Mouse (Mus musculus): ENCODE measurements at regions not wholly inside any gene's neighbourhood (a gene's known extent, or its start where the extent isn't known, plus 50 kb on each side); places are given as distances from the start of the nearest gene placed in this dataset.
A peak's percentile ranks its signal among the peaks of the same experiment; 100 is the strongest.

GRCm38 (mm10) chr1:14503193-14503800 lies 1589.8 kb downstream of the 4930444P10Rik start:
- H3K4me3 ChIP-seq (ENCODE audit: low read depth, low read length) = no peak overlapping the region
- no peaks in the 10 kb centered on the region for H3K9me3 ChIP-seq (ENCODE audit: control insufficient read depth, low read length)
- peaks cover 8% of the 10 kb centered on the region; the same call in 1 of the 2 replicates for H3K4me1 ChIP-seq (ENCODE audit: control insufficient read depth, insufficient read depth, low read length)
- 11% methylated on average over 7 of the region's 7 CpGs for WGBS
- H3K36me3 ChIP-seq (ENCODE audit: control insufficient read depth, insufficient read depth, low read length) = no peaks in the 10 kb centered on the region
- peaks cover 38% of the 10 kb centered on the region for H3K27me3 ChIP-seq (ENCODE audit: control insufficient read depth, insufficient read depth, low read length)
- H3K4me2 ChIP-seq = no peak overlapping the region; the same call in 1 of the 2 replicates
- no peak overlapping the region for H3K27ac ChIP-seq (ENCODE audit: low read depth, low read length)
- peak; percentile 92 for DNase-seq (ENCODE audit: low spot score, missing footprints)
- ATAC-seq (ENCODE audit: low FRiP score) = no peak
- H3K9ac ChIP-seq (ENCODE audit: low read length) = no peak overlapping the region

DNA sequence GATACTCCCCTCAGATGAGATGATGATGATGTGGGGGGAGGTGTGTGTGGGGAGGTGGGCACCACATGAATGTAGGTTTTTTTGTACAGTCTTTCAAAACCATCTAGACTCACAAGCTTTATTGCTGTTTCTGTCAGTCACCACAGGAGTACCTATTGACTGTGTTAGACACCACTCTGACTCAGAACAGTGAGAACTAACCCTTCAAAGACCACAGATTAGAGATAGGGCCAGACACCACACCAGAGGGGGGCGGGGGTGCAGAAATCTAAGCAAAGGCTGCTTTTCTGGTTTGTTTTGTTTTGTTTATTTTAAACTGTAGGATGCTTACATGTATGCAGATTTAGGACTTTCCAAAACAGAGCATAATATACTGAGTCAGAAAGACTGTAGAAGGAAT lies 1594.0 kb downstream of the 4930444P10Rik start:
- 96% methylated on average over 1 of the region's 1 CpGs for WGBS

DNA sequence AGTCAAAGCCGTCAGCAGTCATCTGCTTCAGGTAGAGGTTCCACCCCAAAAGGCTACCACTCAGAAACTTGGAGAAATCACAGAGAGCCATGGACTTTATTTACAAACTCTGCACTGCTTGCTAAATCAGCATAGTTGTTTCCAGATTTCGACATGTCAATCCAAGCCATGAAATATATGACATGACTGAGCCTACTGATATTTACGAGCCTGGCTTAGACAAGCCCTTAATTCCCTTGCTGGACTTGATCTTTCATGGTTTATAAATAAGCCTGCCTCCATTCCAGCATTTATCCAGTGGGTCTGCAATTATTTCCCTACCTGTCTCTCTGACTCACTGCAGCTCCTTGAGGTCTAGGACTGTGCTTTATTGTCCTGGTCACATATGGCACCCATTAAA lies 1603.1 kb downstream of the 4930444P10Rik start:
- no peaks in the 10 kb centered on the region for H3K4me1 ChIP-seq (ENCODE audit: control insufficient read depth, insufficient read depth, low read length)
- no peak for ATAC-seq (ENCODE audit: low FRiP score)
- H3K4me2 ChIP-seq = no peak overlapping the region
- DNase-seq (ENCODE audit: low spot score, missing footprints) = no peak
- no peaks in the 10 kb centered on the region for H3K27me3 ChIP-seq (ENCODE audit: control insufficient read depth, insufficient read depth, low read length)
- no peaks in the 10 kb centered on the region for H3K36me3 ChIP-seq (ENCODE audit: control insufficient read depth, insufficient read depth, low read length)
- no peak overlapping the region for H3K4me3 ChIP-seq (ENCODE audit: low read depth, low read length)
- 82% methylated on average over 3 of the region's 3 CpGs for WGBS
- no peaks in the 10 kb centered on the region for H3K9me3 ChIP-seq (ENCODE audit: control insufficient read depth, low read length)
- no peak overlapping the region for H3K9ac ChIP-seq (ENCODE audit: low read length)
- H3K27ac ChIP-seq (ENCODE audit: low read depth, low read length) = no peak overlapping the region

More for the DNA sequence above, 1594.0 kb downstream of the 4930444P10Rik start:
- no peak overlapping the region for H3K4me3 ChIP-seq (ENCODE audit: low read depth, low read length)
- H3K4me2 ChIP-seq = no peak overlapping the region
- H3K9me3 ChIP-seq (ENCODE audit: control insufficient read depth, low read length) = no peaks in the 10 kb centered on the region
- ATAC-seq (ENCODE audit: low FRiP score) (no peak), DNase-seq (ENCODE audit: low spot score, missing footprints) (peak; percentile 80)
- H3K36me3 ChIP-seq (ENCODE audit: control insufficient read depth, insufficient read depth, low read length) = no peaks in the 10 kb centered on the region
- H3K9ac ChIP-seq (ENCODE audit: low read length) = no peak overlapping the region
- H3K4me1 ChIP-seq (ENCODE audit: control insufficient read depth, insufficient read depth, low read length) = 0 out of 2 replicates have a peak, but pooled peaks cover under 1% of the 10 kb centered on the region
- peaks cover 7% of the 10 kb centered on the region for H3K27me3 ChIP-seq (ENCODE audit: control insufficient read depth, insufficient read depth, low read length)
- no peak overlapping the region for H3K27ac ChIP-seq (ENCODE audit: low read depth, low read length)

- no peaks in the 10 kb centered on the region for H3K4me1 ChIP-seq (ENCODE audit: control insufficient read depth, insufficient read depth, low read length)
- no peak overlapping the region for H3K4me3 ChIP-seq (ENCODE audit: low read depth, low read length)
- H3K9me3 ChIP-seq (ENCODE audit: control insufficient read depth, low read length) = no peaks in the 10 kb centered on the region
- WGBS = 76% methylated on average over 4 of the region's 4 CpGs
- no peak overlapping the region for H3K9ac ChIP-seq (ENCODE audit: low read length)
- no peak for ATAC-seq (ENCODE audit: low FRiP score)
- peak; percentile 60 for DNase-seq (ENCODE audit: low spot score, missing footprints)
- H3K4me2 ChIP-seq = no peak overlapping the region
- H3K27me3 ChIP-seq (ENCODE audit: control insufficient read depth, insufficient read depth, low read length) = no peaks in the 10 kb centered on the region
- H3K36me3 ChIP-seq (ENCODE audit: control insufficient read depth, insufficient read depth, low read length) = no peaks in the 10 kb centered on the region
- no peak overlapping the region for H3K27ac ChIP-seq (ENCODE audit: low read depth, low read length)
Measured at GRCm38 (mm10) chr1:14487708-14488127, 1605.4 kb downstream of the 4930444P10Rik start.

DNA sequence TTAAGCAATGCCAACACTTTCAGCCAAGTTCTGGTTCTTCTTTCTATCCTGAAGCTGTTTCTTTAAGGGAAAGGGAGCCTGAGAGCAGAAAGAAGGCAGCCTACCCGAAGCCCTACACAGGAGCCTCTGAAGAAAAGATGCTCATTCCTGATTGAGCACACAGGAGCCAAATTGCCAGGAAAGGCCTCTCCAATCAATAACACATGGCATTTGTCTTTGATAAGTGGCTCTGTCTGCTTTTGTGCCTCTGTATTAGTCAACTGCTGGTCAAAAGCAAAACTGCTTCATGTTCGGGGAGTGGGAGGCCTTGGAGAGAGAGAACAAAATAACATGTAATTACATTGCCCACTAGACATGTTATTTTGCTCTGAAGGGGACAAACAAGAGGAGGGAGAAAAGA lies 1607.4 kb downstream of the 4930444P10Rik start:
- Histone ChIP-seq H3K9me3 (ENCODE audit: control insufficient read depth, low read length) (no peaks in the 10 kb centered on the region), H3K9ac (ENCODE audit: low read length) (no peak overlapping the region), H3K4me3 (ENCODE audit: low read depth, low read length) (no peak overlapping the region), H3K4me2 (no peak overlapping the region), H3K4me1 (ENCODE audit: control insufficient read depth, insufficient read depth, low read length) (no peaks in the 10 kb centered on the region), H3K36me3 (ENCODE audit: control insufficient read depth, insufficient read depth, low read length) (no peaks in the 10 kb centered on the region), H3K27me3 (ENCODE audit: control insufficient read depth, insufficient read depth, low read length) (no peaks in the 10 kb centered on the region), H3K27ac (ENCODE audit: low read depth, low read length) (no peak overlapping the region)
- no peak for ATAC-seq (ENCODE audit: low FRiP score)
- 68% methylated on average over 2 of the region's 2 CpGs for WGBS
- no peak for DNase-seq (ENCODE audit: low spot score, missing footprints)

DNA sequence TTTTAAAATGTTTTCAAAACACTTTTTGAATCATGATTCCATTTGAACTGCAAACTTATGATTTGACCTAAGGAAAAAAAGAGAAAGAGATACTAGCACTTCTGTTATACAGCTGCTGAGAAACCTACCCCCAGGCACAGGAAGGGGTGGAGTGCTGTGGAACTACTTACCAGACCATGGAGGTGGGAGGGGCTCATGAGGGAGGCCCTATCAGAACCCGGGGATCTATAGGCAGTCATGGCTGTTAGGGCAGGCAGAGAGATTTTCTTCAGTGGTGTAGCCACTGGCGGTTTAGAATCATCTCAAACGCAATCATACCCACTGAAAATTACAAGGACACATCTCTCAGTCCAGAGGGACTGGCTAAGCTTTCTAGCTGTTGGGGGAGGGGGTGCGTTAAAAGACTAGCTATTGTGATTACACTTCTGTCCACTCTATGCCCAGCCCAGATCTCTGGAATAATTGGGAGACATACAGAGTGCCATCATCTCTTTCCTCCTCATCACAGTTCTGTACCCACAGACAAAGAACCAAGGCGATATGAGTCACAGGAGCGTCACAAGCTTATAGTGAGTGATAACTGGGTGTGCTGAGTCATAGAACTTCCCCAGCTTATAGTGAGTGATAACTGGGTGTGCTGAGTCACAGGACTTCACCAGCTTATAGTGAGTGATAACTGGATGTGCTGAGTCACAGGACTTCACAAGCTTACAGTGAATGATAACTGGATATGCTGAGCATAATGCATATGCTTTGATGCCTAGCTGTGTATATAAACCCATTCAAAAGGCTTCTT lies 1608.8 kb downstream of the 4930444P10Rik start:
- WGBS = 89% methylated on average over 6 of the region's 6 CpGs
- ATAC-seq (ENCODE audit: low FRiP score) = no peak

DNA sequence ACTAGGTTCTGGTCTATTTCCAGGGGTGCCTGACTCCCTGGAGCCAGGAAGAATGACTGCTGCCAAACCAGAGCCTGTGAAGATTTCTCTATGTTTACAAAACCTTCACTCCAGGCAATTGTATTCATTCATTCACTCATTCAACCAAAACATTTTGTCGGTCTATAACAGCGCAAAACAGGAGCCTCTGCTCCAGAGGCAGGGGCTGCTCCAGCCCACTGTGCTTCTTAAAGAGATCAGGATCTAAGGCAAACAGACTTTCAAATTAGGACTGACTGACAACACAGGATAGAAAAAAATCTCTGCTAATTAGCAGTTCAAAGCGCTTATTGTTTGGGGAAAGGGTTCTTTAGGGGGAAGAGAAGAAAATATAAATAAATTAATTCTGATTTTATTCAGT lies 1620.8 kb downstream of the 4930444P10Rik start:
- WGBS = 16% methylated on average over 3 of the region's 3 CpGs
- Histone ChIP-seq H3K27me3 (ENCODE audit: control insufficient read depth, insufficient read depth, low read length) (no peaks in the 10 kb centered on the region), H3K9me3 (ENCODE audit: control insufficient read depth, low read length) (no peaks in the 10 kb centered on the region), H3K9ac (ENCODE audit: low read length) (no peak overlapping the region), H3K4me3 (ENCODE audit: low read depth, low read length) (no peak overlapping the region), H3K27ac (ENCODE audit: low read depth, low read length) (no peak overlapping the region), H3K36me3 (ENCODE audit: control insufficient read depth, insufficient read depth, low read length) (no peaks in the 10 kb centered on the region), H3K4me2 (no peak overlapping the region), H3K4me1 (ENCODE audit: control insufficient read depth, insufficient read depth, low read length) (peaks cover 2% of the 10 kb centered on the region; the same call in 1 of the 2 replicates)
- ATAC-seq (ENCODE audit: low FRiP score) (no peak), DNase-seq (ENCODE audit: low spot score, missing footprints) (peak; percentile 83)

More for the DNA sequence above, 1608.8 kb downstream of the 4930444P10Rik start:
- Histone ChIP-seq H3K4me2 (no peak overlapping the region), H3K9ac (ENCODE audit: low read length) (no peak overlapping the region), H3K36me3 (ENCODE audit: control insufficient read depth, insufficient read depth, low read length) (no peaks in the 10 kb centered on the region), H3K27me3 (ENCODE audit: control insufficient read depth, insufficient read depth, low read length) (no peaks in the 10 kb centered on the region), H3K27ac (ENCODE audit: low read depth, low read length) (no peak overlapping the region), H3K4me3 (ENCODE audit: low read depth, low read length) (no peak overlapping the region), H3K9me3 (ENCODE audit: control insufficient read depth, low read length) (no peaks in the 10 kb centered on the region), H3K4me1 (ENCODE audit: control insufficient read depth, insufficient read depth, low read length) (no peaks in the 10 kb centered on the region)
- DNase-seq (ENCODE audit: low spot score, missing footprints) = no peak

DNA sequence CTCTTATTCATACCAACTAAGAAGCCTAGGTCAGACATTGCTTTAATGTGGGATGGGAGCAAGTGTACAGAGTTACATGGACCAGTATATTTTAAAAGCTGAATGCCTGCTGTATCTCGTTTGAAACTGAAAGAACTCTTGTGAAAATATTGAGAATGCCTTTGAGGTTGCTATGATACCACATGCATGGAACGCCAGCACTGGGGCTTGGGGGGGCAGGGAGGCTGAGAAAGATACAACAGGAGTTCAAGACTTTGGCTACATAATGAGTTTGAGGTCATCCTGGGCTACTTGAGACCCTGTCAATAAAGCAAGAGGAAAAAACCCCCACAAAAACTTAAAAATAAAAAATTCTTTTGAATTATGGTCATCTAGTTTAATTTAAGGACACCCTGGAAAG lies 1621.6 kb downstream of the 4930444P10Rik start:
- no peaks in the 10 kb centered on the region for H3K27me3 ChIP-seq (ENCODE audit: control insufficient read depth, insufficient read depth, low read length)
- peaks cover 2% of the 10 kb centered on the region; the same call in 1 of the 2 replicates for H3K4me1 ChIP-seq (ENCODE audit: control insufficient read depth, insufficient read depth, low read length)
- peak; percentile 87 for DNase-seq (ENCODE audit: low spot score, missing footprints)
- 6% methylated on average over 2 of the region's 2 CpGs for WGBS
- peak; percentile 71; the same call in 1 of the 2 replicates for ATAC-seq (ENCODE audit: low FRiP score)
- H3K27ac ChIP-seq (ENCODE audit: low read depth, low read length) = no peak overlapping the region
- no peaks in the 10 kb centered on the region for H3K9me3 ChIP-seq (ENCODE audit: control insufficient read depth, low read length)
- H3K36me3 ChIP-seq (ENCODE audit: control insufficient read depth, insufficient read depth, low read length) = no peaks in the 10 kb centered on the region
- H3K4me3 ChIP-seq (ENCODE audit: low read depth, low read length) = no peak overlapping the region
- no peak overlapping the region for H3K4me2 ChIP-seq
- H3K9ac ChIP-seq (ENCODE audit: low read length) = no peak overlapping the region

- Histone ChIP-seq H3K9ac (ENCODE audit: low read length) (no peak overlapping the region), H3K4me3 (ENCODE audit: low read depth, low read length) (no peak overlapping the region), H3K9me3 (ENCODE audit: control insufficient read depth, low read length) (no peaks in the 10 kb centered on the region), H3K4me1 (ENCODE audit: control insufficient read depth, insufficient read depth, low read length) (peaks cover 9% of the 10 kb centered on the region), H3K27ac (ENCODE audit: low read depth, low read length) (no peak overlapping the region), H3K4me2 (no peak overlapping the region), H3K36me3 (ENCODE audit: control insufficient read depth, insufficient read depth, low read length) (no peaks in the 10 kb centered on the region), H3K27me3 (ENCODE audit: control insufficient read depth, insufficient read depth, low read length) (no peaks in the 10 kb centered on the region; the same call in 1 of the 2 replicates)
- 5% methylated on average over 5 of the region's 5 CpGs for WGBS
- DNase-seq (ENCODE audit: low spot score, missing footprints) = peak; percentile 87
- ATAC-seq (ENCODE audit: low FRiP score) = peak; percentile 85
Measured at GRCm38 (mm10) chr1:14464788-14465482, 1628.2 kb downstream of the 4930444P10Rik start.
